In genomic region chr11:120647047-120647830, GRCm38 (mm10) we compare ENCODE assay signal across 9 mouse cellular contexts. TPM values are rescaled to one million over a fixed set of nuclear protein-coding genes. Genes with fewer than 3 reads are reported as not detected.
DNase-seq lines count a peak whose midpoint lies in the region; ATAC-seq lines count a peak whose summit lies in the region.
"Had no signal": no experiment of that assay in that cellular context is flagged by ENCODE, and none has a peak within 500 bp of the region (broad histone marks: within the 10 kb centered on the region; RNA-seq: fewer than 3 reads in every experiment).

No protein-coding gene starts in this region.

- 79% methylated on average over 35 of the region's 35 CpGs for WGBS in hindbrain, embryonic 12.5 days
- WGBS in hindbrain, embryonic 11.5 days, result 77% methylated on average over 35 of the region's 35 CpGs
- 75% methylated on average over 35 of the region's 35 CpGs for whole genome bisulfite sequencing in liver, embryonic 13.5 days (ENCODE audit: insufficient replicate concordance)

- no peak for ATAC-seq in hindbrain, embryonic 12.5 days (ENCODE audit: low FRiP score)
- no peak for ATAC-seq in hindbrain, embryonic 11.5 days (ENCODE audit: low FRiP score)
- no peak for ATAC-seq in liver, embryonic 13.5 days (ENCODE audit: low read depth)
- ATAC-seq: forebrain, embryonic 13.5 days had no signal

- H3K27ac ChIP-seq in hindbrain, embryonic 12.5 days, result no peak overlapping the region
- no peak overlapping the region for H3K27ac ChIP-seq in hindbrain, embryonic 11.5 days (ENCODE audit: low read depth, low read length)
- no peak overlapping the region for H3K27ac ChIP-seq in liver, embryonic 13.5 days
- H3K27ac ChIP-seq: forebrain, embryonic 13.5 days had no signal

- H3K36me3 ChIP-seq in hindbrain, embryonic 12.5 days, result no peaks in the 10 kb centered on the region
- H3K36me3 ChIP-seq in hindbrain, embryonic 11.5 days (ENCODE audit: control insufficient read depth, insufficient read depth, low read length), result no peaks in the 10 kb centered on the region
- H3K36me3 ChIP-seq in liver, embryonic 13.5 days, result no peaks in the 10 kb centered on the region

- H3K27me3 ChIP-seq in hindbrain, embryonic 12.5 days, result peaks cover 17% of the 10 kb centered on the region
- no peaks in the 10 kb centered on the region for H3K27me3 ChIP-seq in hindbrain, embryonic 11.5 days (ENCODE audit: control insufficient read depth, insufficient read depth, low read length)
- peaks cover 38% of the 10 kb centered on the region for H3K27me3 ChIP-seq in liver, embryonic 13.5 days

- H3K4me2 ChIP-seq in hindbrain, embryonic 12.5 days (replicated peaks), result peak overlapping the region; percentile 48; the same call in 1 of the 2 replicates
- no peak overlapping the region for H3K4me2 ChIP-seq in hindbrain, embryonic 11.5 days (replicated peaks; ENCODE audit: low read depth, low read length)
- peak overlapping the region; percentile 64 for H3K4me2 ChIP-seq in liver, embryonic 13.5 days

- no peak overlapping the region for H3K4me3 ChIP-seq in hindbrain, embryonic 12.5 days
- H3K4me3 ChIP-seq in hindbrain, embryonic 11.5 days (ENCODE audit: low read depth, low read length), result no peak overlapping the region
- H3K4me3 ChIP-seq in liver, embryonic 13.5 days (replicated peaks), result peak overlapping the region; percentile 38; the same call in 1 of the 2 replicates
- H3K4me3 ChIP-seq: forebrain, embryonic 13.5 days had no signal

- DNase-seq in hindbrain, embryonic 11.5 days (ENCODE audit: low spot score), result no peak
- peak; percentile 13 for DNase-seq in thymus, postnatal 14 days
- no peak for DNase-seq in thymus, postnatal 0 days (ENCODE audit: low spot score)
- DNase-seq in liver, embryonic 13.5 days, result no peak
- DNase-seq in embryo, embryonic 10 days (ENCODE audit: low spot score), result no peak
- DNase-seq in frontal cortex, postnatal 14 days (ENCODE audit: low spot score in 2 of 2), result no peak
- DNase-seq in T-cell, adult 2 months (ENCODE audit: low spot score), result no peak

- H3K9me3 ChIP-seq in hindbrain, embryonic 12.5 days (replicated peaks), result no peaks in the 10 kb centered on the region
- no peaks in the 10 kb centered on the region for H3K9me3 ChIP-seq in hindbrain, embryonic 11.5 days (ENCODE audit: control insufficient read depth, low read length)
- H3K9me3 ChIP-seq in liver, embryonic 13.5 days (replicated peaks), result no peaks in the 10 kb centered on the region
- H3K9me3 ChIP-seq: forebrain, embryonic 13.5 days had no signal

- H3K9ac ChIP-seq in hindbrain, embryonic 12.5 days, result peak overlapping the region; percentile 50; the same call in 1 of the 2 replicates
- H3K9ac ChIP-seq in hindbrain, embryonic 11.5 days (ENCODE audit: low read depth, low read length), result no peak overlapping the region
- peak overlapping the region; percentile 43 for H3K9ac ChIP-seq in liver, embryonic 13.5 days

- peaks cover 23% of the 10 kb centered on the region for H3K4me1 ChIP-seq in hindbrain, embryonic 12.5 days
- peaks cover 3% of the 10 kb centered on the region for H3K4me1 ChIP-seq in hindbrain, embryonic 11.5 days (replicated peaks; ENCODE audit: control insufficient read depth, insufficient read depth, low read length)
- H3K4me1 ChIP-seq in liver, embryonic 13.5 days (replicated peaks), result peaks cover 32% of the 10 kb centered on the region

RNA-seq across cellular contexts. Expression of gene Myadml2, which starts 0.7 kb away (rescaled TPM):
- 0.39 and 0.60 TPM in 2 replicates for polyA plus RNA-seq in hindbrain, embryonic 12.5 days (2016; fragmentation: Nextera tagmentation; extraction: Ambion mirVana)
- 0.19 and 0.49 TPM in 2 replicates for polyA plus RNA-seq in hindbrain, embryonic 11.5 days (2014; fragmentation: Nextera tagmentation; extraction: Ambion mirVana)
- polyA plus RNA-seq in thymus, postnatal 0 days (2015; fragmentation: Nextera tagmentation; extraction: Ambion mirVana), result 0.56 and 0.86 TPM in 2 replicates
- 0.23 TPM in 1 of 2 replicates, not detected in the other for polyA plus RNA-seq in liver, embryonic 13.5 days (2015; fragmentation: Nextera tagmentation; extraction: Ambion mirVana)

RNA-seq across cellular contexts. Expression of gene Pycr1, which starts 3.7 kb away (rescaled TPM):
- 28.5 and 28.8 TPM in 2 replicates for polyA plus RNA-seq in hindbrain, embryonic 12.5 days (2016; fragmentation: Nextera tagmentation; extraction: Ambion mirVana)
- polyA plus RNA-seq in hindbrain, embryonic 11.5 days (2014; fragmentation: Nextera tagmentation; extraction: Ambion mirVana), result 28.2 and 30.2 TPM in 2 replicates
- polyA plus RNA-seq in thymus, postnatal 0 days (2015; fragmentation: Nextera tagmentation; extraction: Ambion mirVana), result 1.7 and 2.9 TPM in 2 replicates
- 6.0 and 6.9 TPM in 2 replicates for polyA plus RNA-seq in liver, embryonic 13.5 days (2015; fragmentation: Nextera tagmentation; extraction: Ambion mirVana)

RNA-seq across cellular contexts. Expression of gene Notum, which starts 13.7 kb away (rescaled TPM):
- 1.7 and 3.0 TPM in 2 replicates for polyA plus RNA-seq in hindbrain, embryonic 12.5 days (2016; fragmentation: Nextera tagmentation; extraction: Ambion mirVana)
- polyA plus RNA-seq in hindbrain, embryonic 11.5 days (2014; fragmentation: Nextera tagmentation; extraction: Ambion mirVana), result 1.7 and 2.1 TPM in 2 replicates
- 0.18 TPM in 1 of 2 replicates, not detected in the other for polyA plus RNA-seq in thymus, postnatal 0 days (2015; fragmentation: Nextera tagmentation; extraction: Ambion mirVana)
- polyA plus RNA-seq in liver, embryonic 13.5 days (2015; fragmentation: Nextera tagmentation; extraction: Ambion mirVana), result 0.27 and 0.36 TPM in 2 replicates

RNA-seq across cellular contexts. Expression of gene Mafg, which starts 13.8 kb away (rescaled TPM):
- 40.1 TPM in 2 replicates for polyA plus RNA-seq in hindbrain, embryonic 12.5 days (2016; fragmentation: Nextera tagmentation; extraction: Ambion mirVana)
- 21.8 and 23.5 TPM in 2 replicates for polyA plus RNA-seq in hindbrain, embryonic 11.5 days (2014; fragmentation: Nextera tagmentation; extraction: Ambion mirVana)
- polyA plus RNA-seq in thymus, postnatal 0 days (2015; fragmentation: Nextera tagmentation; extraction: Ambion mirVana), result 16.5 and 18.7 TPM in 2 replicates
- polyA plus RNA-seq in liver, embryonic 13.5 days (2015; fragmentation: Nextera tagmentation; extraction: Ambion mirVana), result 39.8 and 40.0 TPM in 2 replicates

RNA-seq across cellular contexts. Expression of gene Sirt7, which starts 22.2 kb away (rescaled TPM):
- 43.9 and 50.0 TPM in 2 replicates for polyA plus RNA-seq in hindbrain, embryonic 12.5 days (2016; fragmentation: Nextera tagmentation; extraction: Ambion mirVana)
- 33.2 and 36.6 TPM in 2 replicates for polyA plus RNA-seq in hindbrain, embryonic 11.5 days (2014; fragmentation: Nextera tagmentation; extraction: Ambion mirVana)
- 100 and 108 TPM in 2 replicates for polyA plus RNA-seq in thymus, postnatal 0 days (2015; fragmentation: Nextera tagmentation; extraction: Ambion mirVana)
- polyA plus RNA-seq in liver, embryonic 13.5 days (2015; fragmentation: Nextera tagmentation; extraction: Ambion mirVana), result 33.8 and 34.3 TPM in 2 replicates
